Mouse (Mus musculus): ENCODE data around the gene Plaur. TPM values are rescaled to one million over a fixed set of nuclear protein-coding genes. Genes with fewer than 3 reads are reported as not detected.
"Not testable (repeated sequence)": the region's sequence is repeated elsewhere in the genome, so short reads cannot be mapped to it uniquely, and the experiment has no call there.

The Plaur gene
- polyA plus RNA-seq, 1 experiment from 2014 or later = 2.1 TPM

DNA sequence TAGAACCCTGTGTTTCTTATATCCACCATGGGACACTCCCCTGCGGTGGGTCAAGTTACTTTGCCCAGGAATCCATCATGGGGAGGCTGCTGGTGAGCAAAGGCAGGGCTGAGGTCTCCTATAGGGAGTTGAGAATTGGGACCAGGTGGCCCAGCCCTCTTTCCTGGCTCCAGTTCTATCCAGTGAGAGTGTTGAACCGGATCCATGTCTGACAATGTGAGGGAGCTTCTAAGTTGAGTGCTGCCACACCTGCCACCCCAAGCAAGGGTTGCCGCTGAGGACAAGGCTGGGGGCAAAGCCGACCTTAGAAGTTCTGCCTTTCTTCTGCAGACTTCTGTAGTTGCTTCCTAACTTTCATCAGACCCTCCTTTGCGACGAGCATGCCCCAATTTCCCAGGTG, 21.0 kb downstream of the Plaur start:
- not testable (repeated sequence) for H3K9ac ChIP-seq (ENCODE audit: low read length); H3K4me2 ChIP-seq (ENCODE audit: low read depth, severe bottlenecking)
- WGBS = 46% methylated on average over 6 of the region's 6 CpGs

GRCm38 (mm10) chr7:24485481-24485880, 23.2 kb downstream of the Plaur start:
- no peak for ATAC-seq (ENCODE audit: insufficient number of reproducible peaks, low FRiP score, low TSS enrichment, low read depth)
- Histone ChIP-seq H3K9ac (ENCODE audit: low read length) (no peak overlapping the region), H3K27ac (replicated peaks; ENCODE audit: low read depth, low read length) (no peak overlapping the region), H3K36me3 (ENCODE audit: control insufficient read depth, insufficient read depth, low read length) (no peaks in the 10 kb centered on the region), H3K4me1 (ENCODE audit: control insufficient read depth, insufficient read depth, low read length) (peaks cover 5% of the 10 kb centered on the region), H3K4me2 (ENCODE audit: low read depth, severe bottlenecking) (no peak overlapping the region), H3K4me3 (ENCODE audit: low read depth, low read length) (no peak overlapping the region), H3K27me3 (ENCODE audit: control insufficient read depth, insufficient read depth, low read length) (peaks cover 5% of the 10 kb centered on the region; the same call in 1 of the 2 replicates), H3K9me3 (ENCODE audit: control insufficient read depth, low read length) (no peaks in the 10 kb centered on the region)
- 83% methylated on average over 9 of the region's 9 CpGs for WGBS
- no peak for DNase-seq (ENCODE audit: low spot score)

More for the DNA sequence above, 21.0 kb downstream of the Plaur start:
- not testable (repeated sequence) for ATAC-seq (ENCODE audit: insufficient number of reproducible peaks, low FRiP score, low TSS enrichment, low read depth); DNase-seq (ENCODE audit: low spot score); H3K27me3 ChIP-seq (ENCODE audit: control insufficient read depth, insufficient read depth, low read length); H3K9me3 ChIP-seq (ENCODE audit: control insufficient read depth, low read length); H3K4me3 ChIP-seq (ENCODE audit: low read depth, low read length); H3K27ac ChIP-seq (replicated peaks; ENCODE audit: low read depth, low read length); H3K36me3 ChIP-seq (ENCODE audit: control insufficient read depth, insufficient read depth, low read length); H3K4me1 ChIP-seq (ENCODE audit: control insufficient read depth, insufficient read depth, low read length)

- Histone ChIP-seq H3K4me1 (ENCODE audit: control insufficient read depth, insufficient read depth, low read length) (peaks cover 5% of the 10 kb centered on the region), H3K4me2 (ENCODE audit: low read depth, severe bottlenecking) (no peak overlapping the region), H3K36me3 (ENCODE audit: control insufficient read depth, insufficient read depth, low read length) (no peaks in the 10 kb centered on the region), H3K9ac (ENCODE audit: low read length) (no peak overlapping the region), H3K27me3 (ENCODE audit: control insufficient read depth, insufficient read depth, low read length) (peaks cover 5% of the 10 kb centered on the region; the same call in 1 of the 2 replicates), H3K27ac (replicated peaks; ENCODE audit: low read depth, low read length) (no peak overlapping the region), H3K9me3 (ENCODE audit: control insufficient read depth, low read length) (no peaks in the 10 kb centered on the region), H3K4me3 (ENCODE audit: low read depth, low read length) (no peak overlapping the region)
- ATAC-seq (ENCODE audit: insufficient number of reproducible peaks, low FRiP score, low TSS enrichment, low read depth) (no peak), DNase-seq (ENCODE audit: low spot score) (no peak)
- WGBS = 63% methylated on average over 9 of the region's 9 CpGs
These were observed 24.4 kb downstream of the Plaur start for GRCm38 (mm10) chr7:24486654-24487130.

- Histone ChIP-seq H3K27me3 (ENCODE audit: control insufficient read depth, insufficient read depth, low read length) (peaks cover 5% of the 10 kb centered on the region; the same call in 1 of the 2 replicates), H3K27ac (replicated peaks; ENCODE audit: low read depth, low read length) (no peak overlapping the region), H3K9me3 (ENCODE audit: control insufficient read depth, low read length) (no peaks in the 10 kb centered on the region), H3K4me3 (ENCODE audit: low read depth, low read length) (no peak overlapping the region), H3K36me3 (ENCODE audit: control insufficient read depth, insufficient read depth, low read length) (no peaks in the 10 kb centered on the region), H3K4me2 (ENCODE audit: low read depth, severe bottlenecking) (no peak overlapping the region), H3K4me1 (ENCODE audit: control insufficient read depth, insufficient read depth, low read length) (peaks cover 5% of the 10 kb centered on the region), H3K9ac (ENCODE audit: low read length) (no peak overlapping the region)
- ATAC-seq (ENCODE audit: insufficient number of reproducible peaks, low FRiP score, low TSS enrichment, low read depth) (no peak), DNase-seq (ENCODE audit: low spot score) (no peak)
- 31% methylated on average over 3 of the region's 3 CpGs for WGBS
These were observed 25.1 kb downstream of the Plaur start for GRCm38 (mm10) chr7:24487403-24487802.

DNA sequence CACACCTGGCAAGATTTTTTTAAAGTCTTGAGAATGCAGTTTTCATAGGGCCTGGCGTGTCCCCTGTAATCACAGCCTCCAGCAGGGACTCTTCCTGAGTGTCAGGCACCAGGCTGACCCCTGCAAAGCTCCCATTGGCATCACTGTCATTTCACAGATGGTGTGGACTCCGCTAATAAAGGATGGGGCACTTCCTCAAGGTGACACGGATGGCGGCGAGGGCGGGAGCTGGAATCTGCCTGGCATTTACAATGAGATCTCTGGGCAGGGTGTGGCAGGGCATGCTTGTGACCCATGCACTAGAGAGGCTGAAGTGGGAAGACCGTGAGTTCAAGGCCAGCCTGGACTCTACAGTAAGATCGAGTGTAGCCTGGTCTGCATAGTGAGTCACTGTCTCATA, 26.0 kb downstream of the Plaur start:
- ATAC-seq (ENCODE audit: insufficient number of reproducible peaks, low FRiP score, low TSS enrichment, low read depth) (no peak), DNase-seq (ENCODE audit: low spot score) (no peak)
- no peaks in the 10 kb centered on the region for H3K9me3 ChIP-seq (ENCODE audit: control insufficient read depth, low read length)
- H3K4me2 ChIP-seq (ENCODE audit: low read depth, severe bottlenecking) = no peak overlapping the region
- H3K27me3 ChIP-seq (ENCODE audit: control insufficient read depth, insufficient read depth, low read length) = no peaks in the 10 kb centered on the region; the same call in 1 of the 2 replicates
- H3K9ac ChIP-seq (ENCODE audit: low read length) = no peak overlapping the region
- H3K27ac ChIP-seq (replicated peaks; ENCODE audit: low read depth, low read length) = no peak overlapping the region
- no peaks in the 10 kb centered on the region for H3K4me1 ChIP-seq (ENCODE audit: control insufficient read depth, insufficient read depth, low read length)
- no peak overlapping the region for H3K4me3 ChIP-seq (ENCODE audit: low read depth, low read length)
- 88% methylated on average over 8 of the region's 8 CpGs for WGBS
- no peaks in the 10 kb centered on the region for H3K36me3 ChIP-seq (ENCODE audit: control insufficient read depth, insufficient read depth, low read length)

DNA sequence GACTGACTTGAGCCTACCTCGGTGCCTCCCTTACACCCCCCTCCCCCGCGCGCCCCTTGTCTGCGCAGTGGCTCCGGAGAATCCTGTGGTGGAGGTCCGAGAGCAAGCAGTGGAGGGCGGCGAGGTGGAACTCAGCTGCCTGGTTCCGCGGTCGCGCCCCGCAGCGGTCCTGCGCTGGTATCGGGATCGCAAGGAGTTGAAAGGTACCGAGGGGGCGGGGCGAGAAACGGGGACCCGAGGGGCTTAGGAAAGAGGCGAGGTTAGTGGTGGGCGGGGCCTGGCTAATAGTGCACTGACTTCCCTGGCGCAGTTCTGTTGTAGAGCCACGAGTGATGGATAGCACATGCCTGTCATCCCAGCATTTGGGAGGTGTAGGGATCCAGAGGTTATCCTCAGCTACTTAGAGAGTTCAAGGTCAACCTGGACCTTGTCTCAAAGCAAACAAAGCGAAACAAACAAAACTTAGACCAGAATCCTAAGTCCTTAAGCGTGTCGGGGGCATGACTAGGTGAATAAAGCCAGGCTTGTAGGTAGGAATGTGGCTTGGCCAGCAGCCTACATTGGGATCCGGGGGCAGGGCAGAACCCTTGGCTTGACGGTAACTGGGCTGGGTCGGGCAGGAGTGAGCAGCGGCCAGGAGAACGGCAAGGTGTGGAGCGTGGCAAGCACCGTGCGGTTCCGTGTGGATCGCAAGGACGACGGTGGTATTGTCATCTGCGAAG, 37.7 kb downstream of the Plaur start:
- H3K27me3 ChIP-seq (ENCODE audit: control insufficient read depth, insufficient read depth, low read length) = peaks cover 29% of the 10 kb centered on the region
- H3K27ac ChIP-seq (replicated peaks; ENCODE audit: low read depth, low read length) = no peak overlapping the region
- peak; percentile 72 for DNase-seq (ENCODE audit: low spot score)
- ATAC-seq (ENCODE audit: insufficient number of reproducible peaks, low FRiP score, low TSS enrichment, low read depth) = peak; percentile 57; the same call in 1 of the 2 replicates
- peak overlapping the region; percentile 31 for H3K4me3 ChIP-seq (ENCODE audit: low read depth, low read length)
- peaks cover 2% of the 10 kb centered on the region; the same call in 1 of the 2 replicates for H3K4me1 ChIP-seq (ENCODE audit: control insufficient read depth, insufficient read depth, low read length)
- H3K9me3 ChIP-seq (ENCODE audit: control insufficient read depth, low read length) = peaks cover 3% of the 10 kb centered on the region; the same call in 1 of the 2 replicates
- WGBS = 14% methylated on average over 43 of the region's 43 CpGs
- peak overlapping the region; percentile 47; the same call in 1 of the 2 replicates for H3K9ac ChIP-seq (ENCODE audit: low read length)
- peak overlapping the region; percentile 60 for H3K4me2 ChIP-seq (ENCODE audit: low read depth, severe bottlenecking)
- H3K36me3 ChIP-seq (ENCODE audit: control insufficient read depth, insufficient read depth, low read length) = no peaks in the 10 kb centered on the region

- H3K4me1 ChIP-seq (ENCODE audit: control insufficient read depth, insufficient read depth, low read length) = peaks cover 6% of the 10 kb centered on the region; the same call in 1 of the 2 replicates
- H3K9me3 ChIP-seq (ENCODE audit: control insufficient read depth, low read length) = peaks cover 3% of the 10 kb centered on the region; the same call in 1 of the 2 replicates
- 31% methylated on average over 7 of the region's 7 CpGs for WGBS
- peaks cover 29% of the 10 kb centered on the region for H3K27me3 ChIP-seq (ENCODE audit: control insufficient read depth, insufficient read depth, low read length)
- H3K9ac ChIP-seq (ENCODE audit: low read length) = no peak overlapping the region
- H3K4me2 ChIP-seq (ENCODE audit: low read depth, severe bottlenecking) = no peak overlapping the region
- H3K4me3 ChIP-seq (ENCODE audit: low read depth, low read length) = no peak overlapping the region
- ATAC-seq (ENCODE audit: insufficient number of reproducible peaks, low FRiP score, low TSS enrichment, low read depth) = no peak
- no peak overlapping the region for H3K27ac ChIP-seq (replicated peaks; ENCODE audit: low read depth, low read length)
- no peaks in the 10 kb centered on the region for H3K36me3 ChIP-seq (ENCODE audit: control insufficient read depth, insufficient read depth, low read length)
- DNase-seq (ENCODE audit: low spot score) = peak; percentile 70
These were observed 38.6 kb downstream of the Plaur start for GRCm38 (mm10) chr7:24500929-24501328.

DNA sequence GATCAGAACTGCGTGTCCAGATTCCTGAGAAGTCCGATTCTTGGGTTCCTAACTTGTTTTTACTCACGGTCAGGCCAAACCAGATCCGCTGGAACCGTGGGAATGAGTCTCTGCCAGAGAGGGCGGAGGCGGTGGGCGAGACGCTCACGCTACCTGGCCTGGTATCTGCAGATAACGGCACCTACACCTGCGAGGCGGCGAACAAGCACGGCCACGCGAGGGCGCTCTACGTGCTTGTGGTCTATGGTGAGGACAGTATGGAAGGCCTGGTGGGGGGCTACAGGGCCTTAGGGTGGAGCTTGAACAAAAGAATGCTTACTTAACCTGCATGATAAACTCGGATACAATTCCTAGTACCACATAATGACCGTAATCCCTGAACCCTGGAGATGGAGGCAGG, 39.2 kb downstream of the Plaur start:
- peaks cover 29% of the 10 kb centered on the region for H3K27me3 ChIP-seq (ENCODE audit: control insufficient read depth, insufficient read depth, low read length)
- peaks cover 6% of the 10 kb centered on the region; the same call in 1 of the 2 replicates for H3K4me1 ChIP-seq (ENCODE audit: control insufficient read depth, insufficient read depth, low read length)
- H3K9ac ChIP-seq (ENCODE audit: low read length) = no peak overlapping the region
- peaks cover 3% of the 10 kb centered on the region; the same call in 1 of the 2 replicates for H3K9me3 ChIP-seq (ENCODE audit: control insufficient read depth, low read length)
- no peaks in the 10 kb centered on the region for H3K36me3 ChIP-seq (ENCODE audit: control insufficient read depth, insufficient read depth, low read length)
- ATAC-seq (ENCODE audit: insufficient number of reproducible peaks, low FRiP score, low TSS enrichment, low read depth) (no peak), DNase-seq (ENCODE audit: low spot score) (no peak)
- H3K4me2 ChIP-seq (ENCODE audit: low read depth, severe bottlenecking) = no peak overlapping the region
- WGBS = 49% methylated on average over 21 of the region's 21 CpGs
- no peak overlapping the region for H3K27ac ChIP-seq (replicated peaks; ENCODE audit: low read depth, low read length)
- H3K4me3 ChIP-seq (ENCODE audit: low read depth, low read length) = no peak overlapping the region
